Mouse (Mus musculus) T-helper 1 cell (primary cell): Measurements from ENCODE around the gene Dok4.
"Not testable (repeated sequence)": the region's sequence is repeated elsewhere in the genome, so short reads cannot be mapped to it uniquely, and the experiment has no call there.

Experiments used
- in situ Hi-C: fragments of 300-600 bp; cut with MboI, MseI; formaldehyde crosslinking; loops from one replicate; pipeline ENCODE4 v1.15.1; 2025; ENCODE audit warnings: high pct_unique_total_duplicates

The Dok4 gene

DNA sequence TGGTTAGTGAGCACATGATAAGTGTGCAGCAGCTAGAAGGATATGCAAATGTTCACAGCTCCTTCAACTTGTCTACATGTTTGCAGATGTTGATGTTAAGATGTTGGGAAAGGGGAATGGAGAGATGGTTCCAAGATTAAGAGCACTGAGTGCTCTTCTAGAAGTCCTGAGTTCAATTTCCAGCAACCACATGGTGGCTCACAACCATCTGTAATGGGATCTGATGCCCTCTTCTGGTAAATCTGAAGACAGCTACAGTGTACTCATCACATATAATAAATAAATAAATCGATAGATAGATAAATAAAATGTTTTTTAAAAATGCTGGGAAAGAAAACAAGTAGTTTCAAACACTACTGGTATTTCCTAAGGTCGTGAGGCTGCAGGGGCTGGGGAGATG lies 34.9 kb downstream of the Dok4 start:
- in situ Hi-C loops: no loop called here

DNA sequence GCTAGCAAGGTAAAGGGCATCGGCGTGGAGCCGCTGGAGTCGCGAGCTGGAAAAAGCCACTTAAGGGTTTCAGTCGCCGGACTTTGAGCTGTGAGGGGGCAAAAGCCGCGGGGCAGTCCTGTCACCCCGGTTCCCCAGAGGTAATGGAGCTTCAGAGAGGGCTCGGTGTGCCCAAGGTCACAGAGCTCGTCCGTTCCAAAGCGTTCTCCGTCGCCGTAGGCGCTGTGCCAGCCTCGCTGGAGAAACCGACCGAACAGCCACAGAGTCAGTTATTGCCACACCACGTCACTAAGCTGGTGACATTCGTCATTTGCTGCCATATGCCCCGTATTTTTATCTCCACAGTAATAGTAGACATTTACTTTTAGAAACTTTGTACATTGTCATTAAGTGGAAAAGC lies 37.5 kb downstream of the Dok4 start:
- in situ Hi-C loops: no loop called here

DNA sequence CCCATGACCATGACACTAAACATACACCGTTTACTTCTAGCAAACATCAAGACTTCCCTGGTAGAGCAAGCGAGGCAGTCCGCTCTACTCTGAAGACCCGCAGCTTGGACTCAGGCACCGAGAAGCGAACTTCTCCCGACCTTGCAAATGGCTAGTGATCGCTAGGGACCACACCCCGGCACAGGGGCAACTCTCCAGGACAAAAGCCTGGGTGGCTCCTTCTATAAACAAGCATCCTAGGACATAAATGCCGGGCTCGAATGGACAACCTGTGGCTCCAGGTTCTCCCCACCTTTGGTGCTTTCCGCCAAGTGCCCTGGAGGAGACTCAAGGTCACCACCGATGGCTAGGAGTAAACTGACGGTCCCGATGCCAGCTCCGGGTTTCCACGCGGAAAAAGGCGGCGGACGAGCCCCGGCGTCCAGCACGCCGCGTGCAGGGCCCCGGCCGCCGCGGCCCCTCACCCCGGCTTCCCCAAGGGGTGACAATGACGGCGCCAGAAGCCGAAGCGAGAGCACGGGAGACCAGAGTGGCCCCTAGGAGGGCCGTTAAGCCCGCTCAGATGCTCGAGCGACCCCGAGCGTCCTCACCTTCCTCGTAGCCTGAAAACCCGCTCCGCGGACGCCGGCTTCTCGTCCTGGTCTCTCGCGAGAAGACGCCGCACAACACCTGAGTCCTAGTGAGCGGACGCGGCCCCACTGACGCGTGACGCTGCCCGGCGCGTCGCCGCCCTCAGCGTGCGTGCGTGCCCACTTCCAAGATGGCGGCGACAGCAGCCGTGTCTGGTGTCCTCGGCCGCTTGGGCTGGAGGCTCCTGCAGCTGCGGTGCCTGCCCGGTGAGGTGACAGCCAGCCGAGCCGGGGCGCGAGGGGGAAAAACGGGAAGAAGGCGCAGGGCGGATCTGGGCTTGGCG lies 38.2 kb downstream of the Dok4 start, which contains the start of the genes Coq9 and Ciapin1:
Gene Coq9 (plus strand): TSS at position 660 of the 913 bp plus-strand sequence.
Gene Ciapin1 (minus strand): TSS at position 697 of the 913 bp plus-strand sequence.
- in situ Hi-C loops: no loop called here

DNA sequence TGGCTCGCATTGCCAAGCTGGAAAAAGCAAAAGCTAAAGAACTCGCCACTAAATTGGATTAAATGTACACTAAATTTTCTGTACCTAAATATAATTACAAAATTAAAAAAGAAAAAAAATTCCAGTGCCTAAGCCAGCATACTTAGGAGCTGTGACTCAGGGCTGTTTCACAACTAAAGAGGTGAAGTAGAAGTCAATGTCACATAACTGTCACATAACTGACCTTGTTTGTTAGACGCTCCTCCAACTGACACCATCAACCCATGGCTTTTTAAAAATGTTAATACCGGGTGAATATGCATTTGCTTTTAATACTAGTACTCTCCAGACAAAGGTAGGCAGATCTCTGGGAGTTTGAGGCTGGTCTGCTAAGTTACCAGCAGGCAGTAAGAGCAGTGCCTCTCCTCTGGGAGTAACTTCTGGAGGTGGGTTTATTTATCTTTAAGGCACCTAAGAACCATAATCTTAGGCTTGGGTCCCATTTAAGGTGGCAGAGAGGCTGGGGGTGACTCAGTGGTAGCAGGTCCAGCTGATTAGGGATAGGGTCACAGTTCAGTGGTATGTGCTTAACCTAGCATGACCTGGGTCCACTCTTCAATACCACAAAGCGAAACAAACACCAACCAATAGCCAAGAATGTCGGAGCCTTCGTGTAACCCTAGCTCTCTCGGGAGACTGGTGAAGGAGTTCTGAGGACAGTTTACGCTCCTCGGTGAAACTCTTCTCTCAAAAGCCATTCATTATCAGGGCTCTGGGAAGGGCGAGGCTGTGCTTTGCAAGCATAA lies 39.5 kb downstream of the Dok4 start:
- in situ Hi-C loops: no loop called here

DNA sequence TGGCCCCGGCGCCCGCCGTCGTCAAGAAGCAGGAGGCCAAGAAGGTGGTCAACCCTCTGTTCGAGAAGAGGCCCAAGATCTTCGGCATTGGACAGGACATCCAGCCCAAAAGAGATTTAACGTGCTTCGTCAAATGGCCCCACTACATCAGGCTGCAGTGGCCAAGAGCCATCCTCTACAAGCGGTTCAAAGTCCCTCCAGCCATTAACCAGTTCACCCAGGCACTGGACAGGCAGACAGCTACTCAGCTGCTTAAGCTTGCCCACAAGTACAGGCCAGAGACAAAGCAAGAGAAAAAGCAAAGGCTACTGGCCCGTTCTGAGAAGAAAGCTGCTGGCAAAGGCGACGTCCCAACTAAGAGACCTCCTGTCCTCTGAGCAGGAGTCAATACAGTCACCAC lies 40.4 kb downstream of the Dok4 start:
- in situ Hi-C loops: not testable (repeated sequence)

DNA sequence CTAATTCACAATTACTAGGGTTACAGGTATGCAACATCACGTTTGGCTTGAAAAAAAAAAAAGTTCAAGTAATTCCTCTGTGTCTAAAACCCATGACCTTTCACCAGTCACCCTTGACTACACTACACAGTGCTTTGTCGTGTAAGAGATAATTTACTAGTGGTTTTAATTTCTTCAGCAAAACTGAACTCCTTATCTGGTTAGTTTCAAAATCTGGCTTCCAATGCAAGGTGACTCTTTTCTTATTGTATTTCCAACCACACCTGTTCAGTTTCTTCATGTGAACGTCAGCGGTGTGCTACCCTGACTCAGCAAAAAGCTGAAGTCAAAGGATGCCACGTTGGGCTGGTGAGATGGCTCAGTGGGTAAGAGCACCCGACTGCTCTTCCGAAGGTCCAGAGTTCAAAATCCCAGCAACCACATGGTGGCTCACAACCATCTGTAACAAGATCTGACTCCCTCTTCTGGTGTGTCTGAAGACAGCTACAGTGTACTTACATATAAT lies 42.2 kb downstream of the Dok4 start:
- in situ Hi-C loops: not testable (repeated sequence)

DNA sequence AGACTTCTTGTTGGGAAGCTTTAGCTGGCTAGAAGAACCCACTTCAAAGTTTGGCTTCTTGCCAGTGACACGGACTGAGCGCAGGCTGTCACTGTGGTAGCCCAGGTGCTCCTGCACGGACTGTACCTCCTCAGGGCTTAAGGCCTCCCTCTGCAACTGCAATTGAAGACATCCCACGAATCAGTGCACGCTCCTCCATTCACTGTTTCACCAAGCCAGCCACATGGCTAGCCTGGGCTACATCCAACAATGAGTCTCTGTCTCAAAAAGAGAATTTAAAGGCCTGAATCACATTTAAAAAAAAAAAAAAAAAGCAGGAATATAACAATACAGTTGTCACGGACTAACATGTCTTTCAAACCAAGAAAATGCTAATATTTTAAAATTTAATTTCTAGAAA lies 47.8 kb downstream of the Dok4 start:
- in situ Hi-C loops: no loop called here

DNA sequence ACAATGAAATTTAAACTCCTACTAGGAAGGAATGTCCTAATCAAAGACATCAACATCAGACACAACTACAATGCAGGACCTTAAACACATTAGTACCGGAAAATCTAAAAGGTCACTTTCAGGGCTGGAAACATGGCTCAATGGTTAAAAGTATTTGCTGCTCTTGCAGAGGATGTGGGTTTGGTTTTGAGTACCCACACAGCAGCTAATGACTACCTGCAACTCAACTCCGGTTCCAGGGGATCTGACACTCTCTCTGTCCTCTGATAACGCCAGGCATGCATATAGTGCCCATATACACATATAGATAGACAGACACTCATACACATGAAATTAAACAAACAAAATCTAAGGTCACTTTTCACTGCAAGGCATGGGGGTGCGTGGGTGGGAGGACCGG lies 49.9 kb downstream of the Dok4 start:
- in situ Hi-C loops: no loop called here

DNA sequence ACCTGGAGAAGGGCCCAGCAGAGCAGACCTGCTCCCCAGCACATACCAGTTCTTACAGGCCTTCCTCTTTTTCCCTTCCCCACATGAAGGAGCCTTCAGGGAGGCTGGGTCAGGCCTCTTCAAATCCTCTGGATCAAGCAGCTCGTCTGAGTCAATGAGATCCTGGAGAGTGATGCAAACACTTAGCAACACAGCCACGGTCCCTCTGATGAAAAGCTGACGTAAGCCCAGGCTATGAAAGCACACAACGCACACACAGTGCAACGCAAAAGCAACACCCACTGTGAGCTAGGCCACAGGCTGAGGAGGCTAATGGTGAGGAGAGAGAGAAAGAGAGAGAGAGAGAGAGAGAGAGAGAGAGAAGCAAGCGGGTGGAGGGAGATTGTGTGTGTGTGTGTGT lies 51.0 kb downstream of the Dok4 start:
- in situ Hi-C loops: no loop called here

DNA sequence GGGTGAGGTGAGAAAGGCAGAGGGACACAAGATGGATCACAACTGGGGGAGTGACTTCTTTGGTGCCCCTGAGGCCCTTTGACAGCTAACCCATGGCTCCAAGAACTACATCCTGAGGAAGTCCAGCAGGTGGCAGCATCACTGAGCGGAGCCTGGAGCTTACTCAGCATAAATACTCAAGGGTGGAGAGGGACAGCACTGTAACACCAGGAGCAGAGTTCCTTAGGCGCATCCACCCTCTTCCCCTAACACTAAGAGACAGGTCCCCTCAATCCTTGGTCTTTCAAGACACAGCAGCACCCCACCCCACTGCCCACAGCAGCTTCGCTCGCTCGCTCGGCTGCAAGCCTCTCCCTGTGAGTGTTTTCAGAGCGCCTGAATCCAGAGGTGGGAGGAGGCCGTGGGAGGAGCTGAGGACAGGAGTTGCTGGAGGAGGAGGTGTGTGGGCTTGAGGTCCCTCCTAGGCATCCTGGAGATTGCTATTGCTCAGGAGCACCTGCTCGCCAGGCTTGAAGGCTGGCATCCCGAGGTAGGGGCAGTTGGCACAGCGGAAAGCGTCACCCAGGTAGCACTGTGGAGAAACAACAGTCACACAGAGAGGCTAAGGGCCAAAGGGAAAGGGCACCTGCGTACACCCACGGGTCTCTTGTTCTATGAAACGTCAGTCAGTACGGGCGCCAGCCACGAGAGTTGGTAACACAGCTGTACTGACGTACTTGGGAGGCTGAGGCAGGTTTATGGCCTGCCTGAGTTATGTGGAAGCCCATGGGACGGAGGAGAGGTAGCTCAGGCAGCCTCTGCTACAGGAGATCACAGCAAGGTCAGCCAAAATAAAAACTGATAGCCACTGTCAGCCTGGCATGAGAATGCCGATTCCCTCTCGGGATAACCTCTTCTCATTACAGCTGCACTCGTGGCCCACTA lies 53.2 kb downstream of the Dok4 start:
- in situ Hi-C loops: no loop called here

DNA sequence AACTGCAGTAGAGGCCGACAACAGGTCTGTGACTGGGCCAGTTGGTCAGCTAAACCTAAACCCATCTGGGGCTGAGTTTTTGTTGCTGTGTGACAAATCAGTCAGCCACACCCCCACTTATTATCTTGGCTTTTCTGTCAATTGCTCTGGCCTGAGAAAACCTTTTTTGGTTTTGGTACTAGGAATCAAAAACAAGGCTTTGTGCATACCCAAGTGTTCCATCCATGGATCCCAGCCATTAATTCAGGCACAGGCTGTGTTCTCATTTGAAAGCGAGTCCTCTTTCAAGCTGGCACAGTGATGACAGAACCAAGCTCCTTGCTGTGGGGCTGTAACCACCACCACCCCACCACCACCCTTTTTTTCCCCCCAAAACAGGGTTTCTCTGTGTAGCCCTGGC lies 54.7 kb downstream of the Dok4 start:
- in situ Hi-C loops: no loop called here

DNA sequence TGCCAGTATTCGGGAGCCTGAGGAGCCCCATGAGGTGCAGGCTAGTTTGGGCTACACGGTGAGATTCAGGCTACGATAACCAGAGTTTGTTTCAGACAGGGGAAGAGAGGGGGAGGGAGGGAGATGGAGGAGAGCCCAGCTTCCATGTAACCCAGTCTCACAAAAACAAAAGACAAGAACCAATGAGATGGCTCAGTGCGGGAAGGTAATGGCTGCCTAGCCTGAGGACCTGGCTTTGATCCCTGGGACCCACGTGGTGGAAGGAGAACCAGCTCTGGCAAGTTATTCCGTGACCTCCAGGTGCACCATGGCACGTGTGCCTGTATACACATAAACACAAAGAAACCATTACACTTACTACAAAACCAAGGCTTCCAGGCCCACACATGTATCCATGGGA lies 55.6 kb downstream of the Dok4 start:
- in situ Hi-C loops: no loop called here

DNA sequence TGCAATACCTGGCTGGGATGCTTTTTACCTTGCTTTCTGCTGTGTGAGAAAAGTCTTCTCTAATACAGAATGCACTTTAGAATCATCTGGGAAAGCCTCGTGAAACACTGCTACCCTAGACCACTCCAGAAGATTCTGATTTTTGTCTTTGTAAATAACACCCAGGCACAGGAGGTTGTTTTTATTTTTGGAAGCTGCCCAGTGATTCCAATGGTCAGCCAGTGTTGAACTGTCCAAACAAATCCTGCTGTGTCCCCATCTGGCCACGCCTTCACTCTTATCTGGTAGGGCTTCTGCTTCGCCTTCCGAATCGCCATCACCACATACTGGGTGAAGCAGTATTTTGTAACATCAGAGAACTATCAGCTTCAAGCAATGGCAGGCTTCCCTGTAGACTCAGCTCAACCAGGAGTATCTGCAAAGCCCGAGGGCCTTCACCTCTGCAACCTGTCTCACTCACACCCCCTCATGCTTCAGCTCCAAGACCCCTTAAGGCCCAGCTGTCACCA lies 56.4 kb downstream of the Dok4 start:
- in situ Hi-C loops: loop anchor here (5.0 kb wide), 1 partner anchor 37 kb away; no protein-coding TSS in a partner anchor

DNA sequence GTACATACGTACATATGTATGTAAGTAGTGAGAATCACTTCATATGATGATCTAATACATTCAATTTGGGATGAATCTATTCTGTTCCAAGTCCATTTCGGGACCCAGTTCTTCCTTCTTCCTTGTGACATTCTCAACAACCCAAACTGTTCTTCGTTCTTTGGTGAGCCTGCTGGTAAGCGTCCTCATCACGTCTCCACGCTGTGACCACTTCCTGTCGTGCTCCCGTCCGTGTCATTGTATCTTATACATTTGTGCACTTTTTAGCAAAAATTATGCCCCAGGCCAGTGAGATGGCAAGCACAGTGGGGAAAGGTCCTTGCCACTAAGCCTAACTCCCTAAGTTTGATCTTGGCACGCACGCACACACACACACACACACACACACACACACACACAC lies 58.2 kb downstream of the Dok4 start:
- in situ Hi-C loops: loop anchor here (5.0 kb wide), 1 partner anchor 36 kb away; no protein-coding TSS in a partner anchor

DNA sequence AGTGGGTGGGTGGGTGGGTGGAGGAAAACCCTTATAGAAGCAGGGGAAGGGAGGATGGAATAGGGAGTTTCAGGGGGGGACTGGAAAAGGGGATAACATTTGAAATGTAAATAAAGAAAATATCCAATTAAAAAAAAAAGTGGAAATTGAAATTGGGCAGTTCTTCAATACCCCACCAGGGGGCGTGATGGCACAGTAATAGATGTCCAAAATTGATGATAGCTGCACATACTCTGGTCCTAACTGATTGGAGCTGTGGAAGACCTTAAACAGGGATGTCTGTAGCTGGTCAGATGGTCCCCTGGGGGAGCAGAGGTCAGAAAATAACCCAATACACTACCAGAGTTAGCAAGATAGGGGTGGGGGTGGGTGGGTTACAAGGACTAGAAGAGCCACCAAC lies 61.6 kb downstream of the Dok4 start:
- in situ Hi-C loops: no loop called here
